Comparison of ENCODE assay signal across 24 mouse cellular contexts in genomic region chr17:83542424-83542823, GRCm38 (mm10). TPM values are rescaled to one million over a fixed set of nuclear protein-coding genes. Genes with fewer than 3 reads are reported as not detected.
DNase-seq lines count a peak whose midpoint lies in the region; TF ChIP-seq lines count a peak whose summit lies in the region.
"Had no signal": no experiment of that assay in that cellular context is flagged by ENCODE, and none has a peak within 500 bp of the region (broad histone marks: within the 10 kb centered on the region; RNA-seq: fewer than 3 reads in every experiment).

No protein-coding gene starts in this region.

- TF ChIP-seq CTCF in layer of hippocampus, adult 2 months (conservative IDR thresholded peaks at IDR 0.05), result no peak

- DNase-seq in layer of hippocampus, adult 2 months (ENCODE audit: low spot score in 2 of 2), result no peak
- no peak for DNase-seq in layer of hippocampus, adult 8-10 months (ENCODE audit: low spot score in 2 of 2)
- DNase-seq in 3T3-L1 (ENCODE audit: low read depth, low spot score), result peak; percentile 44
- peak; percentile 61 for DNase-seq in brain, adult 2 months (ENCODE audit: low read depth, low spot score)
- peak; percentile 3 for DNase-seq in skeletal muscle tissue, adult 2 months (ENCODE audit: low read depth, low spot score)
- DNase-seq in lung, postnatal 14 days, result no peak
- no peak for DNase-seq in Muller cell, postnatal 12 days (ENCODE audit: inconsistent ontology term)
- DNase-seq: adrenal gland, postnatal 10 days; adrenal gland, postnatal 36 days; cerebellum, adult 11 months; cerebellum, adult 2 months; cerebellum, adult 9-11 months; cerebellum, postnatal 25 days; gastrocnemius, postnatal 25 days; heart, adult 18-20 months; heart, postnatal 10 days; heart, postnatal 36 days had no signal

- no peak overlapping the region for H3K4me3 ChIP-seq in layer of hippocampus, adult 2 months
- H3K4me3 ChIP-seq: forebrain, embryonic 10.5 days; forebrain, embryonic 13.5 days; heart, embryonic 12.5 days; heart, embryonic 15.5 days; hindbrain, embryonic 10.5 days; hindbrain, embryonic 13.5 days; intestine, embryonic 15.5 days had no signal

- peak overlapping the region; percentile 48 for H3K27ac ChIP-seq in layer of hippocampus, adult 2 months
- H3K27ac ChIP-seq: forebrain, embryonic 10.5 days; forebrain, embryonic 13.5 days; heart, embryonic 15.5 days; hindbrain, embryonic 10.5 days; hindbrain, embryonic 13.5 days; intestine, embryonic 15.5 days had no signal

RNA-seq across cellular contexts. Expression of gene Cox7a2l, which starts 25.3 kb away (rescaled TPM):
- total RNA-seq in layer of hippocampus, adult 2 months (2021), result 100 to 1,000 TPM; 178 to 182 TPM
- total RNA-seq in layer of hippocampus, adult 8-10 months (2022), result 100 to 1,000 TPM; 169 to 209 (median 187) TPM

Comparison
In these comparisons a context has a peak if more than half of its experiments do, and no peak if none do; other contexts are left out.
1. DNase-seq: peak in 3T3-L1 (single experiment), brain, adult 2 months (single experiment) and skeletal muscle tissue, adult 2 months (single experiment); none in layer of hippocampus, adult 2 months (0 of 2), layer of hippocampus, adult 8-10 months (0 of 2), lung, postnatal 14 days (single experiment) and Muller cell, postnatal 12 days (single experiment).